Mouse (Mus musculus) liver, embryonic 11.5 days (tissue): Measurements from ENCODE around the gene Gm49368. TPM values are rescaled to one million over a fixed set of nuclear protein-coding genes. Genes with fewer than 3 reads are reported as not detected.

Source experiments
- ATAC-seq: fragments of 200-750 bp; cut with Nextera tagmentation; replicated peaks from 2 replicates; pipeline ENCODE4 v1.8.0; 2017; ENCODE audit warnings: moderate number of reproducible peaks, mild to moderate bottlenecking, moderate TSS enrichment, moderate library complexity; ENCODE audit not compliant: low FRiP score
- DNase-seq: peaks from one replicate; pipeline ENCODE4 v3.0.0-alpha.2; 2017; ENCODE audit warnings: low spot score
- H3K27ac ChIP-seq: fragments of 300-500 bp; sonication (generic); 2 replicates; pipeline ENCODE4 v1.5.1; 2014; ENCODE audit warnings: mild to moderate bottlenecking, low read depth, low read length, control low read depth
- H3K27me3 ChIP-seq: fragments of 300-500 bp; sonication (generic); replicated peaks from 2 replicates; pipeline ENCODE4 v1.6.1; 2014; ENCODE audit warnings: low read length, mixed read lengths; ENCODE audit not compliant: control insufficient read depth, insufficient read depth
- H3K36me3 ChIP-seq: fragments of 300-500 bp; sonication (generic); 2 replicates; pipeline ENCODE4 v1.6.1; 2014; ENCODE audit warnings: mild to moderate bottlenecking, low read length, moderate library complexity, mixed read lengths; ENCODE audit not compliant: control insufficient read depth, insufficient read depth
- H3K4me1 ChIP-seq: fragments of 300-500 bp; sonication (generic); replicated peaks from 2 replicates; pipeline ENCODE4 v1.6.1; 2014; ENCODE audit warnings: low read length, mixed read lengths; ENCODE audit not compliant: control insufficient read depth, insufficient read depth
- H3K4me2 ChIP-seq: fragments of 300-500 bp; sonication (generic); 2 replicates; pipeline ENCODE4 v1.6.1; 2014; ENCODE audit warnings: mild to moderate bottlenecking, control low read depth, moderate library complexity
- H3K4me3 ChIP-seq: fragments of 300-500 bp; sonication (generic); 2 replicates; pipeline ENCODE4 v1.5.1; 2014; ENCODE audit warnings: low read depth, low read length, control low read depth
- H3K9ac ChIP-seq: fragments of 300-500 bp; sonication (generic); 2 replicates; pipeline ENCODE4 v1.6.1; 2014; ENCODE audit warnings: low read depth, low read length, control low read depth
- H3K9me3 ChIP-seq: fragments of 300-500 bp; sonication (generic); 2 replicates; pipeline ENCODE4 v1.6.1; 2016; ENCODE audit warnings: low read length, inconsistent platforms, mixed read lengths; ENCODE audit not compliant: control insufficient read depth
- WGBS: fragments of 180-500 bp; shearing (Covaris S2); extraction: QIAGEN DNeasy Blood & Tissue Kit; methylation state at CpG from one replicate; pipeline ENCODE4 v1.1.7; 2014; 5-methylcytosine and 5-hydroxymethylcytosine counted together
- polyA plus RNA-seq: library from polyadenylated mRNA; unstranded; fragments of >200 nt; fragmentation: Nextera tagmentation; extraction: Ambion mirVana; gene quantifications from 2 replicates; pipeline ENCODE4 v1.2.1, GENCODE M21; 2014

Gene Gm49368
- polyA plus RNA-seq, 1 experiment from 2014 or later: not detected

DNA sequence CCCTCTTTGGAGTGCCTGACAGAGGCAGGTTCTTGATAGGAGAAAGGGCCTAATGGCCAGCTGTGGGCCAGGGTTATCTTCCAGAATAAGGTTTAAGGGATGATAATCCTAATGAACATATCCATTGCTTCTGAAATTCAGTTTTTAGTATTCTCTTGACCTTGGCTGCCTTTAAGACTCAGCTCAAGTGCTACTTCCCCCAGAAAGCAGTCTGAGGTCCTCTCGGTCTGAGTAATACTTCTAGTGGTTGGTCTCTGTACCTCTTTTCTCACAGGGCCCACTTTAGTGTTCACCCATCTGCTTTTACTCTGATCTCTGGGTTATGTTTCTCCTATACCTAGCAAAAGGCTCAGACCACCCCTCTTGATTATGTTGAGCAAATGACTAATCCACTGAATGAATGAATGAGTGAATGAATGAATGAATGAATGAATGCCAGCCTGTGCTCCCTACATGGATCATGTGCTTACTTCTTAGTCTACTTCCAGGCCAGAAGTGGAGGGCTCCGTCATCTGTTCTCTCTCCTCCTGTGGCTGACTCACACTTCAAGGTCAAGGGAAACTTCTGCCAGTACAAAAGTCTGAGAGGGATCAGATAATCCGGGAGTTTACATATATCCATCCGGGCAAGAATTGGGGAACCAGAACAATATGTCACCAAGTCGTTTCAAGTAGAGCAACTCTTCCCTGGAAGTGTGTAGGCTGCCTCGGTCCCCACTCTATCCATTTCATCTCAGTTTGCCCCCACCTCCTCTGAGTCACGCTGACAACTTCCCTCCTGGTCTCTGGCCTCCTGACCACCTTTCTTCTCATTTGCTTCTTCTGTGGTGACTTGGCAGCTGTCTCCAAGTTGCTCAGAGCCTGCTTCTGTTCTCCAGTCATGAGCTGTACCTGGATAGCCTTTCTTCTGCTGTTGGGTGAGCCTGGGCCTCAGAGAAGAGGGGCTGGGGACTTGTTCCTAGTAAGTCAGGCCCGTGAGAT is 66.5 kb downstream of the Gm49368 start, which contains the start of gene Itgax:
Gene Itgax (plus strand): TSS at position 807 of the 980 bp plus-strand sequence.
- 58% methylated on average over 8 of the region's 8 CpGs for WGBS
- Histone ChIP-seq H3K4me3 (no peak within 1 kb of the TSS), H3K36me3 (no peaks in the 10 kb centered on the region), H3K27me3 (no peaks in the 10 kb centered on the region), H3K4me1 (no peaks in the 10 kb centered on the region), H3K27ac (no peak within 1 kb of the TSS), H3K4me2 (no peak within 1 kb of the TSS), H3K9me3 (no peaks in the 10 kb centered on the region), H3K9ac (no peak within 1 kb of the TSS)
- ATAC-seq (no peak), DNase-seq (no peak)

DNA sequence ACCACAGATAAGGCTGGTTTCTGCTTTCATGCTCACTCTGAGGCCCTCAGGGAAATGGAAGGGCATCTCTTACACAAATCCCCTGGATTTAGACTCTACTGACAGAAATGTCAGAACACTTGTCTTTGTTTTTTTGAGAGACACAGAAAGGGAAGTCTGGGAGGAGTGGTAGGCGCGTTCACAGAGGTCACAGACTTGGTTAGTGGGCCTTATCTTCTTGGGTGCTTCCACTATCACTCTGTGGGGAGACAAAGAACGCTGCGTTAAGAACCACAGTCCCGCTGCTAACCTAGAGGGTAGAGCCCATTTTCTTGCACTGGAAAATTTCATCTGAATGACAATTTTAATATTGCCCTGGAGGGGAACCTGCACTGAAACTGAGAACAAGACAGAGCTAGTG is 69.7 kb downstream of the Gm49368 start:
- ATAC-seq (no peak), DNase-seq (no peak)
- Histone ChIP-seq H3K36me3 (no peaks in the 10 kb centered on the region), H3K9me3 (no peaks in the 10 kb centered on the region), H3K4me1 (no peaks in the 10 kb centered on the region), H3K27me3 (no peaks in the 10 kb centered on the region), H3K4me2 (no peak overlapping the region), H3K9ac (no peak overlapping the region), H3K27ac (no peak overlapping the region), H3K4me3 (no peak overlapping the region)
- WGBS: 39% methylated on average over 5 of the region's 5 CpGs

DNA sequence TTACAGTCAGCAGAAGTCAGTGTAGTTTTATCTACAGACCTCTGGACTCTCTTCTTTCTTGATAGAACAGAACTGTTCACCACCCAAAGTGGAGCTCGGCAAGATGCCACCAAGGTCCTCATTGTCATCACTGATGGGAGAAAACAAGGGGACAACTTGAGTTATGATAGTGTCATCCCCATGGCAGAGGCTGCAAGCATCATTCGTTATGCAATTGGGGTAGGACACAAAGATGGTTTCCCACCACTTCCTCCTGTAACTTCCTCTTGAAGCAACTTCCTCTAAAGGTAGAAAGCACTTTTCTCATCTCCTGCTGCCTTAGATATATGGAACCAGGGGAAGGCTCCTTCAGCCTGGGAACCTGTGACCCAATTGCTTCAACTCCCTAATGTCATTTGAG is 71.1 kb downstream of the Gm49368 start:
- ATAC-seq: no peak
- no peaks in the 10 kb centered on the region for H3K9me3 ChIP-seq
- WGBS: 40% methylated on average over 2 of the region's 2 CpGs

DNA sequence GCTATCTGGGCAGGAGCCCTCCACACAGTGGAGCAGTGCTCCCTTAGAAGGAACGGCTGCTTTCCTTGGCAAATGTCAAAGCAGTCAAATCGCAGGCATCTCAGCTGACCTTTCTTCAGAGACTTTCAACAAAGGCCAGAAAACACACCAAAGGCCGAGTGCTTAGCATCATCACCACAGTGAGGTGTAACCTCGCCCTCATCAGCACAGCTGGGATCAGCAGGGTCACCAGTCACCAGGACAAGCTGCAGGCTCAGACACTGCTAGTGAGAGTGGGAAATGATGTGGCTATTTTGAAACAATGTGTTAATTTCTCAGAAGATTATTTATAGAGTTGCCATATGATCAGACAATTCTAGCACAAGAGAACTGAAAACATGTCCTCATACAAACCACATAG is 74.4 kb downstream of the Gm49368 start:
- DNase-seq: no peak
- 56% methylated on average over 4 of the region's 4 CpGs for WGBS
- Histone ChIP-seq H3K9me3 (no peaks in the 10 kb centered on the region), H3K27me3 (no peaks in the 10 kb centered on the region), H3K4me1 (no peaks in the 10 kb centered on the region), H3K4me2 (no peak overlapping the region), H3K9ac (no peak overlapping the region), H3K36me3 (no peaks in the 10 kb centered on the region), H3K4me3 (no peak overlapping the region), H3K27ac (no peak overlapping the region)
- no peak for ATAC-seq

More for the DNA sequence above, 71.1 kb downstream of the Gm49368 start:
- Histone ChIP-seq H3K27ac (no peak overlapping the region), H3K4me3 (no peak overlapping the region), H3K4me1 (no peaks in the 10 kb centered on the region), H3K27me3 (no peaks in the 10 kb centered on the region), H3K9ac (no peak overlapping the region), H3K4me2 (no peak overlapping the region), H3K36me3 (no peaks in the 10 kb centered on the region)
- DNase-seq: no peak

DNA sequence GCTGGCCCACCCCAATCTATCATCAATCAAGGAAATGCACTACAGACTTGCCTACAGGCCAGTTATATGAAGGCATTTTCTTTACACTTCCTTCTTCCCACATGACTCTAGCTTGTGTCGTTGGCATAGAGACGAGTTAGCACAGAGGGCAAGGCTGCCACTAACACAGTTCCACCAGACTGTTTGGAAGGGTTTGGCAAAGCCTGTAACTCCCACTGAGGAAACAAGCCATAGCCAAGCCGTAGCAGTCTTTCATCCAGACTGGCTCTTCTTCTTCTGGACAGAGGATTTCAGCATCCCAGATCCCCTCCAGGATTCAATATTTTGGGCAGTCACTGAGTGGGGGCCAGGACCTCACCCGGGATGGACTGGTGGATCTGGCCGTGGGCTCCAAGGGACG is 77.1 kb downstream of the Gm49368 start:
- Histone ChIP-seq H3K4me1 (no peaks in the 10 kb centered on the region), H3K27me3 (no peaks in the 10 kb centered on the region), H3K9ac (no peak overlapping the region), H3K36me3 (no peaks in the 10 kb centered on the region), H3K4me3 (no peak overlapping the region), H3K4me2 (no peak overlapping the region), H3K9me3 (no peaks in the 10 kb centered on the region), H3K27ac (no peak overlapping the region)
- DNase-seq (no peak), ATAC-seq (no peak)
- 85% methylated on average over 6 of the region's 6 CpGs for whole genome bisulfite sequencing

DNA sequence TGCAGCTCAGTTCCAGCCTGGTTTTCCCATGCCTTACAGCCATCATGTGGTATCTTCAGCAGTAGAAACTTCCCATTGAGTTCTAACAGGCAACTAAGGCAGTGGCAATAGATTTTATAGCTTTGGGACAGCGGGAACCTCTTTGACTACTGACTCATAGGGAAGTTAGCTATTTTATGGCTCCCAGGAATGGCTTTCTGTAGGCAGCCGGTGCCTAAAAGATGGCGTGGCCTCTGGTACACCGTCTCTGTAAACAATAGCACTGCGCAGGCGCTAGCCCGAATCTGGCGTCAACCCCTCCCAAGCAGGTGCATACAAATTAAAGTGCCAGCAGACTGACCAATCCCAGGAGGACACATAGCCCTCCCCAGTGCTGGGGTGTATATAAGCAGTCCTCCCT is 88.5 kb downstream of the Gm49368 start:
- DNase-seq (no peak), ATAC-seq (no peak)
- no peak overlapping the region for H3K4me2 ChIP-seq
- WGBS: 87% methylated on average over 8 of the region's 8 CpGs
- no peaks in the 10 kb centered on the region for H3K9me3 ChIP-seq
- H3K36me3 ChIP-seq: no peaks in the 10 kb centered on the region
- H3K4me1 ChIP-seq: no peaks in the 10 kb centered on the region
- H3K4me3 ChIP-seq: no peak overlapping the region
- H3K27ac ChIP-seq: no peak overlapping the region
- H3K27me3 ChIP-seq: no peaks in the 10 kb centered on the region
- no peak overlapping the region for H3K9ac ChIP-seq

DNA sequence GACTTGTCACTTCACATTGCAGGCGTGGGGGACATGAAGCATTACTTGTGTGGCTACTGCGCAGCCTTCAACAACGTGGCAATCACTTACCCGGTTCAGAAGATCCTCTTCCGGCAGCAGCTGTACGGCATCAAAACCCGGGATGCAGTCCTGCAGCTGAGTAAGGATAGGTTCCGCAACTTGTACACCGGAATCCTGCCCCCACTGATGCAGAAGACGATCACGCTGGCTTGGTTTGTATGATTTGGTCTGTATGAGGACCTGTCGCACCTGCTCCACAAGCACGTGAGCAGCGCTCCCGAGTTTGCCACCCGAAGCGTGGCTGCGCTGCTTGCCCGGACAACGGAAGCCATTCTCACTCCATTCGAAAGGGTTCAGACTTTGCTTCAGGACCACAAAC is 91.6 kb downstream of the Gm49368 start, which contains the start of gene Itgad:
Gene Itgad (plus strand): TSS at position 301 of the 400 bp plus-strand sequence.
- Histone ChIP-seq H3K9ac (no peak within 1 kb of the TSS), H3K27ac (no peak within 1 kb of the TSS), H3K9me3 (no peaks in the 10 kb centered on the region), H3K27me3 (no peaks in the 10 kb centered on the region), H3K4me2 (no peak within 1 kb of the TSS), H3K4me3 (no peak within 1 kb of the TSS), H3K36me3 (no peaks in the 10 kb centered on the region), H3K4me1 (no peaks in the 10 kb centered on the region)
- ATAC-seq (no peak), DNase-seq (no peak)
- WGBS: 92% methylated on average over 21 of the region's 21 CpGs

DNA sequence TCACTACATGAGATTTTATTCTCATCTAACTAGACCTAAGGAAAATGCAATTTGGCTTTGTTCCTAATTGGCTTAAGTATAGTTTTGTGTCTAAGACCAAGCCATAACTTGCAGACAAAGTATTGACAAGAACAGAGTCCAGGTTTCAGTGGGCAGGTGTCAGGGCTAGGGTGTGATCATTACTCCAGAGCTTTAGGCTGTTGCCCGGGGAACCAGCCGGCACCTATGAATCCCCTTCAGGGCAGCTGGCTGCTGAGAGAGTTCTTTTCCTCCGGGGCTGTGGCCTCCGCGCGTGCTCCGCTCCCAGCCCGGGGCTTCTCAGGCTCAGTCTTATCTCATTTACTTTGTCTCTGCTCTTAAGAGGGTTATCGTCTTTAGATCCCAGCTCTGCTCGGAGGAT is 92.4 kb downstream of the Gm49368 start:
- Histone ChIP-seq H3K27me3 (no peaks in the 10 kb centered on the region), H3K4me2 (no peak overlapping the region), H3K9me3 (no peaks in the 10 kb centered on the region), H3K4me3 (no peak overlapping the region), H3K27ac (no peak overlapping the region), H3K4me1 (no peaks in the 10 kb centered on the region), H3K9ac (no peak overlapping the region), H3K36me3 (no peaks in the 10 kb centered on the region)
- 41% methylated on average over 10 of the region's 10 CpGs for WGBS
- DNase-seq (no peak), ATAC-seq (no peak)
